Mouse (Mus musculus): ENCODE measurements around the gene Crebrf.

DNA sequence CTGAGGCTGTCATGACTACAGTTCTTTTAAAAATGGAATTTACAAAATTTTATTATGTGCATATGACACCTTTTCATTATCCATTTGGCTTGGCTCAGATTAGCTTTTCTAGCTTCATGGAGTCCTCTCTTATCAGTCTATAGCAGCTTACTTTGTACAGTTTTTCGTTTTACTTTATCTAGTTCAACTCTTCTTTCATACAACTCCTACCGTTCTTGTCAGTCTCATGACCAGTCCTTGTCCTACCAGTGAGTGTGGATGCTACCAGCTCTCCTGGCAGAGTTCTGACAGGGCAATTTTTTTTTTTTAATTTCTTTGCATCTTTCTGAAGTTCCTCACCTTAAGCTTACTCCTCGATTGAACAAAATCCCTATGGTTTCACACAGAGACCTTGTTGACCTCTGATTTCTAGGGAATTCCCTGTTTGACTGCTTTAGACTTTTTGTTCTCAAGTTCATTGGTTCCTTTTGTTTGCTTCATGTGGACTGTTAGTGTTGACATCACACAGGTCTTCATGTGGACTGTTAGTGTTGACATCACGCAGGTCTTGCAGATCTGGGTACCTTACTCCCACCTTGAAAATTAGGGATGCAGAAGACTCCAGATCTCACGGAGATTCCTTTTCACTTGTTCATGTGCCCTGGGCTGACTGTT, 51.8 kb downstream of the Crebrf start:
- TF ChIP-seq POLR2A (IDR thresholded peaks at IDR 0.05; ENCODE audit: low read depth, low read length) (no peak), CTCF (IDR thresholded peaks at IDR 0.05; ENCODE audit: extremely low read depth, insufficient read length, insufficient replicate concordance, low read depth, low read length) (no peak)

All from small intestine, adult 2 months (tissue).